Mouse (Mus musculus): ENCODE measurements at regions not wholly inside any gene's neighbourhood (a gene's known extent, or its start where the extent isn't known, plus 50 kb on each side); places are given as distances from the start of the nearest gene placed in this dataset.

- peaks cover 10% of the 10 kb centered on the region for H3K4me1 ChIP-seq
- H3K4me2 ChIP-seq, result no peak overlapping the region
- 93% methylated on average over 4 of the region's 4 CpGs for WGBS
Measured at GRCm38 (mm10) chr15:96129699-96130098, 157.6 kb upstream of the Arid2 start.

GRCm38 (mm10) chr15:96130531-96130930 is 156.8 kb upstream of the Arid2 start:
- Histone ChIP-seq H3K27ac (no peak overlapping the region), H3K36me3 (no peaks in the 10 kb centered on the region), H3K27me3 (no peaks in the 10 kb centered on the region), H3K9ac (no peak overlapping the region), H3K4me1 (peaks cover 17% of the 10 kb centered on the region), H3K4me2 (no peak overlapping the region), H3K4me3 (no peak overlapping the region), H3K9me3 (no peaks in the 10 kb centered on the region)
- WGBS, result 68% methylated on average over 8 of the region's 8 CpGs
- ATAC-seq (ENCODE audit: insufficient number of reproducible peaks, insufficient read depth, low FRiP score, low TSS enrichment, low read depth), result no peak

More at GRCm38 (mm10) chr15:96129699-96130098, 157.6 kb upstream of the Arid2 start:
- Histone ChIP-seq H3K9ac (no peak overlapping the region), H3K36me3 (no peaks in the 10 kb centered on the region), H3K27ac (no peak overlapping the region), H3K27me3 (no peaks in the 10 kb centered on the region), H3K4me3 (no peak overlapping the region), H3K9me3 (no peaks in the 10 kb centered on the region)
- ATAC-seq (ENCODE audit: insufficient number of reproducible peaks, insufficient read depth, low FRiP score, low TSS enrichment, low read depth), result no peak

GRCm38 (mm10) chr15:96131582-96132091 is 155.7 kb upstream of the Arid2 start:
- H3K27me3 ChIP-seq, result no peaks in the 10 kb centered on the region
- H3K4me2 ChIP-seq, result no peak overlapping the region
- H3K9me3 ChIP-seq, result no peaks in the 10 kb centered on the region
- no peak overlapping the region for H3K27ac ChIP-seq
- H3K4me3 ChIP-seq, result no peak overlapping the region
- no peak overlapping the region for H3K9ac ChIP-seq
- no peaks in the 10 kb centered on the region for H3K36me3 ChIP-seq
- peaks cover 18% of the 10 kb centered on the region for H3K4me1 ChIP-seq
- ATAC-seq (ENCODE audit: insufficient number of reproducible peaks, insufficient read depth, low FRiP score, low TSS enrichment, low read depth), result no peak

GRCm38 (mm10) chr15:96132636-96133035 is 154.7 kb upstream of the Arid2 start:
- Histone ChIP-seq H3K4me1 (peaks cover 18% of the 10 kb centered on the region), H3K4me2 (no peak overlapping the region), H3K9ac (no peak overlapping the region), H3K27ac (peak overlapping the region; percentile 48; the same call in 1 of the 2 replicates), H3K27me3 (no peaks in the 10 kb centered on the region), H3K36me3 (no peaks in the 10 kb centered on the region), H3K9me3 (no peaks in the 10 kb centered on the region), H3K4me3 (no peak overlapping the region)
- ATAC-seq (ENCODE audit: insufficient number of reproducible peaks, insufficient read depth, low FRiP score, low TSS enrichment, low read depth), result no peak
- 61% methylated on average over 3 of the region's 3 CpGs for WGBS

- 12% methylated on average over 13 of the region's 13 CpGs for WGBS
Measured at GRCm38 (mm10) chr15:96135250-96135731, 152.0 kb upstream of the Arid2 start.

GRCm38 (mm10) chr15:96135816-96136215 is 151.5 kb upstream of the Arid2 start:
- no peak for ATAC-seq (ENCODE audit: insufficient number of reproducible peaks, insufficient read depth, low FRiP score, low TSS enrichment, low read depth)
- no peaks in the 10 kb centered on the region for H3K9me3 ChIP-seq
- H3K4me1 ChIP-seq, result peaks cover 18% of the 10 kb centered on the region
- H3K27ac ChIP-seq, result no peak overlapping the region
- no peak overlapping the region for H3K9ac ChIP-seq
- 21% methylated on average over 6 of the region's 6 CpGs for WGBS
- H3K36me3 ChIP-seq, result no peaks in the 10 kb centered on the region
- no peak overlapping the region for H3K4me3 ChIP-seq
- peak overlapping the region; percentile 38; the same call in 1 of the 2 replicates for H3K4me2 ChIP-seq
- no peaks in the 10 kb centered on the region for H3K27me3 ChIP-seq

More at GRCm38 (mm10) chr15:96135250-96135731, 152.0 kb upstream of the Arid2 start:
- Histone ChIP-seq H3K4me3 (no peak overlapping the region), H3K4me2 (peak overlapping the region; percentile 38), H3K27me3 (no peaks in the 10 kb centered on the region), H3K9me3 (no peaks in the 10 kb centered on the region), H3K4me1 (peaks cover 18% of the 10 kb centered on the region), H3K36me3 (no peaks in the 10 kb centered on the region), H3K27ac (no peak overlapping the region), H3K9ac (no peak overlapping the region)
- ATAC-seq (ENCODE audit: insufficient number of reproducible peaks, insufficient read depth, low FRiP score, low TSS enrichment, low read depth), result no peak

GRCm38 (mm10) chr15:96137534-96137933 is 149.8 kb upstream of the Arid2 start:
- no peaks in the 10 kb centered on the region for H3K36me3 ChIP-seq
- H3K4me1 ChIP-seq, result peaks cover 14% of the 10 kb centered on the region
- H3K9ac ChIP-seq, result no peak overlapping the region
- no peak overlapping the region for H3K27ac ChIP-seq
- H3K27me3 ChIP-seq, result no peaks in the 10 kb centered on the region
- H3K4me3 ChIP-seq, result no peak overlapping the region
- no peak overlapping the region for H3K4me2 ChIP-seq
- 80% methylated on average over 17 of the region's 17 CpGs for WGBS
- H3K9me3 ChIP-seq, result no peaks in the 10 kb centered on the region
- no peak for ATAC-seq (ENCODE audit: insufficient number of reproducible peaks, insufficient read depth, low FRiP score, low TSS enrichment, low read depth)

GRCm38 (mm10) chr15:96137945-96138344 is 149.4 kb upstream of the Arid2 start:
- WGBS, result 76% methylated on average over 3 of the region's 3 CpGs
- H3K9me3 ChIP-seq, result no peaks in the 10 kb centered on the region
- H3K4me2 ChIP-seq, result no peak overlapping the region
- H3K4me1 ChIP-seq, result peaks cover 9% of the 10 kb centered on the region
- no peak for ATAC-seq (ENCODE audit: insufficient number of reproducible peaks, insufficient read depth, low FRiP score, low TSS enrichment, low read depth)
- H3K9ac ChIP-seq, result no peak overlapping the region
- no peaks in the 10 kb centered on the region for H3K36me3 ChIP-seq
- no peaks in the 10 kb centered on the region for H3K27me3 ChIP-seq
- no peak overlapping the region for H3K27ac ChIP-seq
- H3K4me3 ChIP-seq, result no peak overlapping the region

- Histone ChIP-seq H3K4me2 (no peak overlapping the region), H3K27me3 (no peaks in the 10 kb centered on the region), H3K36me3 (no peaks in the 10 kb centered on the region), H3K4me3 (no peak overlapping the region), H3K4me1 (peaks cover 5% of the 10 kb centered on the region; the same call in 1 of the 2 replicates), H3K9ac (no peak overlapping the region), H3K9me3 (no peaks in the 10 kb centered on the region), H3K27ac (no peak overlapping the region)
- 58% methylated on average over 6 of the region's 6 CpGs for WGBS
- no peak for ATAC-seq (ENCODE audit: insufficient number of reproducible peaks, insufficient read depth, low FRiP score, low TSS enrichment, low read depth)
Measured at GRCm38 (mm10) chr15:96153489-96153888, 133.8 kb upstream of the Arid2 start.

- peaks cover 11% of the 10 kb centered on the region for H3K4me1 ChIP-seq
- no peak overlapping the region for H3K4me3 ChIP-seq
- no peak overlapping the region for H3K27ac ChIP-seq
- no peaks in the 10 kb centered on the region for H3K27me3 ChIP-seq
- H3K9ac ChIP-seq, result no peak overlapping the region
- no peaks in the 10 kb centered on the region for H3K36me3 ChIP-seq
- ATAC-seq (ENCODE audit: insufficient number of reproducible peaks, insufficient read depth, low FRiP score, low TSS enrichment, low read depth), result no peak
- H3K4me2 ChIP-seq, result no peak overlapping the region
- H3K9me3 ChIP-seq, result peaks cover 3% of the 10 kb centered on the region; the same call in 1 of the 2 replicates
- 83% methylated on average over 4 of the region's 4 CpGs for WGBS
Measured at GRCm38 (mm10) chr15:96158321-96158720, 129.0 kb upstream of the Arid2 start.

- no peak for ATAC-seq (ENCODE audit: insufficient number of reproducible peaks, insufficient read depth, low FRiP score, low TSS enrichment, low read depth)
- H3K9ac ChIP-seq, result no peak overlapping the region
- peaks cover 12% of the 10 kb centered on the region for H3K4me1 ChIP-seq
- no peak overlapping the region for H3K4me3 ChIP-seq
- H3K27ac ChIP-seq, result no peak overlapping the region
- H3K9me3 ChIP-seq, result peaks cover 3% of the 10 kb centered on the region; the same call in 1 of the 2 replicates
- WGBS, result 64% methylated on average over 13 of the region's 13 CpGs
- no peaks in the 10 kb centered on the region for H3K36me3 ChIP-seq
- peaks cover under 1% of the 10 kb centered on the region for H3K27me3 ChIP-seq
- H3K4me2 ChIP-seq, result no peak overlapping the region
Measured at GRCm38 (mm10) chr15:96164771-96165431, 122.4 kb upstream of the Arid2 start.

- no peak overlapping the region for H3K4me3 ChIP-seq
- no peak for ATAC-seq (ENCODE audit: insufficient number of reproducible peaks, insufficient read depth, low FRiP score, low TSS enrichment, low read depth)
- H3K4me2 ChIP-seq, result no peak overlapping the region
- H3K9me3 ChIP-seq, result no peaks in the 10 kb centered on the region
- peaks cover 12% of the 10 kb centered on the region for H3K27me3 ChIP-seq
- peaks cover 21% of the 10 kb centered on the region for H3K4me1 ChIP-seq
- H3K27ac ChIP-seq, result no peak overlapping the region
- H3K9ac ChIP-seq, result no peak overlapping the region
- H3K36me3 ChIP-seq, result no peaks in the 10 kb centered on the region
- 70% methylated on average over 9 of the region's 9 CpGs for WGBS
Measured at GRCm38 (mm10) chr15:96167256-96167655, 120.1 kb upstream of the Arid2 start.
